In genomic region chr17:87376831-87377471, GRCm38 (mm10) we compare ENCODE assay signal across 9 mouse cellular contexts. TPM values are rescaled to one million over a fixed set of nuclear protein-coding genes. Genes with fewer than 3 reads are reported as not detected.
DNase-seq lines count a peak whose midpoint lies in the region; ATAC-seq and TF ChIP-seq lines count a peak whose summit lies in the region.
"Had no signal": no experiment of that assay in that cellular context is flagged by ENCODE, and none has a peak within 500 bp of the region (broad histone marks: within the 10 kb centered on the region; RNA-seq: fewer than 3 reads in every experiment).

No protein-coding gene starts in this region.

- no peaks in the 10 kb centered on the region for H3K27me3 ChIP-seq in lung, embryonic 14.5 days (ENCODE audit: insufficient read depth, low read length)
- no peaks in the 10 kb centered on the region for H3K27me3 ChIP-seq in intestine, embryonic 15.5 days (replicated peaks)
- no peaks in the 10 kb centered on the region for H3K27me3 ChIP-seq in small intestine, adult 2 months (ENCODE audit: control insufficient read depth, insufficient read depth, low read length)

- no peaks in the 10 kb centered on the region for H3K9me3 ChIP-seq in lung, embryonic 14.5 days (ENCODE audit: low read depth, low read length)
- no peaks in the 10 kb centered on the region for H3K9me3 ChIP-seq in intestine, embryonic 15.5 days

- H3K9ac ChIP-seq in lung, embryonic 14.5 days, result no peak overlapping the region
- no peak overlapping the region for H3K9ac ChIP-seq in intestine, embryonic 15.5 days

- peak; percentile 73 for DNase-seq in embryo, embryonic 10 days (ENCODE audit: low spot score)
- no peak for DNase-seq in embryo, embryonic 11 days
- DNase-seq in lung, embryonic 14.5 days, result no peak
- no peak for DNase-seq in lung, postnatal 36 days
- DNase-seq in adrenal gland, postnatal 4 days (ENCODE audit: low spot score in 2 of 2), result no peak
- no peak for DNase-seq in testis, postnatal 10 days (ENCODE audit: low spot score)
- DNase-seq: thymus, adult 18-20 months had no signal

- no peak for TF ChIP-seq CTCF in lung, embryonic 14.5 days (IDR thresholded peaks at IDR 0.05; ENCODE audit: low read depth)
- no peak for TF ChIP-seq CTCF in small intestine, adult 2 months (IDR thresholded peaks at IDR 0.05; ENCODE audit: extremely low read depth, insufficient read length, insufficient replicate concordance, low read depth, low read length)

- peaks cover 21% of the 10 kb centered on the region for H3K4me1 ChIP-seq in lung, embryonic 14.5 days (ENCODE audit: insufficient read depth)
- peaks cover 49% of the 10 kb centered on the region for H3K4me1 ChIP-seq in intestine, embryonic 15.5 days (replicated peaks)
- peaks cover 19% of the 10 kb centered on the region for H3K4me1 ChIP-seq in small intestine, adult 2 months (ENCODE audit: control insufficient read depth, insufficient read depth, insufficient read length, low read length)

- TF ChIP-seq POLR2A in small intestine, adult 2 months (IDR thresholded peaks at IDR 0.05; ENCODE audit: low read depth, low read length), result no peak

- 74% methylated on average over 6 of the region's 6 CpGs for WGBS in lung, embryonic 14.5 days
- WGBS in intestine, embryonic 15.5 days, result 82% methylated on average over 6 of the region's 6 CpGs
- 78% methylated on average over 6 of the region's 6 CpGs for WGBS in small intestine, adult 2 months

- no peak overlapping the region for H3K4me3 ChIP-seq in lung, embryonic 14.5 days (ENCODE audit: low read depth, low read length)
- H3K4me3 ChIP-seq in intestine, embryonic 15.5 days (replicated peaks), result no peak overlapping the region
- H3K4me3 ChIP-seq in small intestine, adult 2 months (ENCODE audit: low read depth, low read length), result no peak overlapping the region

- H3K27ac ChIP-seq in lung, embryonic 14.5 days (ENCODE audit: low read depth), result peak overlapping the region; percentile 92
- peak overlapping the region; percentile 76 for H3K27ac ChIP-seq in intestine, embryonic 15.5 days
- H3K27ac ChIP-seq in small intestine, adult 2 months (ENCODE audit: insufficient read depth, low read depth, low read length), result 0 out of 2 replicates have a peak overlapping the region, but pooled peaks have one; percentile 58

- no peak overlapping the region for H3K4me2 ChIP-seq in lung, embryonic 14.5 days
- H3K4me2 ChIP-seq in intestine, embryonic 15.5 days (replicated peaks), result no peak overlapping the region

- no peaks in the 10 kb centered on the region for H3K36me3 ChIP-seq in lung, embryonic 14.5 days (ENCODE audit: insufficient read depth)
- no peaks in the 10 kb centered on the region for H3K36me3 ChIP-seq in intestine, embryonic 15.5 days
- peaks cover 21% of the 10 kb centered on the region for H3K36me3 ChIP-seq in small intestine, adult 2 months (ENCODE audit: control insufficient read depth, insufficient read depth, low read length)

- no peak for ATAC-seq in lung, embryonic 14.5 days (ENCODE audit: insufficient read depth)
- no peak for ATAC-seq in intestine, embryonic 15.5 days

RNA-seq across cellular contexts. Expression of gene Stpg4, which starts 50.6 kb away (rescaled TPM):
- not detected in 2 replicates for polyA plus RNA-seq in lung, embryonic 14.5 days (2014; fragmentation: Nextera tagmentation; extraction: Ambion mirVana)
- not detected in 2 replicates for polyA plus RNA-seq in intestine, embryonic 15.5 days (2015; fragmentation: Nextera tagmentation; extraction: Ambion mirVana)
- polyA plus RNA-seq in small intestine, adult 2 months (2012; rRNA removed), result not detected in 2 replicates
- total RNA-seq in adrenal gland, postnatal 4 days (2021), result under 1 TPM in 1 of 2 experiments, not detected in 1; 0.51 TPM
